Mouse (Mus musculus): ENCODE measurements at regions not wholly inside any gene's neighbourhood (a gene's known extent, or its start where the extent isn't known, plus 50 kb on each side); places are given as distances from the start of the nearest gene placed in this dataset.

DNA sequence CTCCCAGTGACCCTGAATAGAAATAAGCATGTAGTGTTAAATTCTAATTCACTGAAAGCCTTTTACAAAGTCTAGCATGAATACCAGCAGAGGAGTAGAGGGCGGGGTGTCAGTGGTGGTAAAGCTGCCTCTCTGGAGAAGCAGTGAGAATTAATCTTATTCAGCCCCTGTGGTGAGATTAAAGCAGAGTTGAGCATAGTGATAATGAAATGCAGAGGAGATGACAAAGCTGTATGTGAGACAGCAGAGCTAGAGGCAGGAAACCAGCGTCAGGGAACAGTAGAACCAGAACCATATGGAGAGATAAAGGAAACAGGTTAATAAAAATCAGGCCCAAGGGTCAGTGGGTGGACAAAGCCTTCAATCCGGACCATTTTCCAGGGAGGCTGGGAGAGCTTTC is 1827.2 kb downstream of the Poteg start:
- no peak for DNase-seq

DNA sequence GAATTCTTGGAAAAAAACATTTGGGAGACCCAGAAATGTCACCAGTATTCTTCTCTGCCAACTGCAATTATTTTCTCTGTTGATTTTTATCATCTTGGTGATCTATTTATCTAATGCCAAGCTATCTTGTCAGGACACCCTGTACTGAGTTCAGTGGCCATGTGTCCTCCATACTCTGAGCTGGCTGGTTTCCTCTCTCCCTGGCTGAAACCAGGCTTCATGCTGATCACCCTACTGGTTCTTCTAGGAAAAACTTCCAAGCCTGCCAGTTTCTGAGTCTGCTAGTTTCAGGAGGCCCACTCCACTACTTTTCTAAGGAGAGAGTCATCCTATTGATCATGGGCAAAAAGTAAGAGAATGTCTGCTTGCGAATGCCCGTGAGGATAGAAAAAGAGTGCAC is 1831.2 kb downstream of the Poteg start:
- DNase-seq, result peak; percentile 13

DNA sequence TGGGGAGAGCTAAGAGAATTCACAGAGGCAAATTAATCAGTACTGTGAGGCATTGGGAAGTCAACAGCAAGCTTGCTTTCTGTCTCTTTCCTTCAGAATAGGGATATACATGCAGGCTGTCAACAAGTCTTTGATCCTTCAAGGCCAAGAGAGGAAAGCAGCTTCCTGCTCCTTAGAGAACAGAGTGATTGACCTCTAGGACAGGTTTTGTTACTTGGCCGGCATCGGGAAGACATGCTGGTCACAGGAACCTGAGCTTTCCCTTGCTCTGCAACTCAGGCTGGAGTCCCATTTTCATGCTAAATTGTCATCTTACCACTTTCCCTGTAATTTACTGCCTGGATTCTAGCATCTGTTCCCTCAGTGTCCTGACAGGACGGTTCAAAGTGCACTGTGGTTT is 1831.8 kb downstream of the Poteg start:
- no peak for DNase-seq

DNA sequence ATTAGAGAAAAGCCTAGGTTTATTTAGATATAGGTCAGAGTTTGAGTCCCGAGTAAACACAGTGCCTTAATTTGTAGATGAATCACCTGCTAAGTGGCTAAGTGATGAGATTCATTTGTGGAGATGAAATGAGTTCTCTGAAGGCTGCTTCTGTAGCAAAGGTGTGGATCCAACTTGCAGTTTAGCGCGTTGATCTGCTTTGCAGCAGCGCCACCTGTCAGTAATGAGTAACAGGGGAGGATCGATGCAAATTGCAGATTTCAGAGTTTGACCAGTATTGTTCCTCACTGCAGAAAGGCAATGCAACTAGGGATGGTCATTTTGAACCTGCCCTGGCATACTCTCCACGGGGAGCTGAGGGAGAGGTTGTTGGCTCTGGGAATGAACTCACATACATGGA is 1842.9 kb downstream of the Poteg start:
- no peak for DNase-seq
